Mouse (Mus musculus) kidney, postnatal 0 days (tissue): ENCODE data around the gene Ddn. TPM values are rescaled to one million over a fixed set of nuclear protein-coding genes. Genes with fewer than 3 reads are reported as not detected.
"Not testable (repeated sequence)": the region's sequence is repeated elsewhere in the genome, so short reads cannot be mapped to it uniquely, and the experiment has no call there.

Experiments
- ATAC-seq: fragments of 200-750 bp; cut with Nextera tagmentation; replicated peaks from 2 replicates; pipeline ENCODE4 v1.8.0; 2017; ENCODE audit warnings: low read depth, moderate number of reproducible peaks, moderate TSS enrichment, moderate library complexity; ENCODE audit not compliant: low FRiP score
- DNase-seq: peaks from one replicate; pipeline ENCODE4 v3.0.0-alpha.2; 2016; ENCODE audit warnings: low spot score
- H3K27ac ChIP-seq: fragments of 300-500 bp; sonication (generic); 2 replicates; pipeline ENCODE4 v1.5.1; 2014; ENCODE audit warnings: mild to moderate bottlenecking
- H3K27me3 ChIP-seq: fragments of 300-500 bp; sonication (generic); 2 replicates; pipeline ENCODE4 v1.6.1; 2014; ENCODE audit warnings: low read length, mixed read lengths; ENCODE audit not compliant: insufficient read depth
- H3K36me3 ChIP-seq: fragments of 300-500 bp; sonication (generic); 2 replicates; pipeline ENCODE4 v1.6.1; 2014; ENCODE audit warnings: low read length, mixed read lengths; ENCODE audit not compliant: insufficient read depth
- H3K4me1 ChIP-seq: fragments of 300-500 bp; sonication (generic); replicated peaks from 2 replicates; pipeline ENCODE4 v1.6.1; 2014; ENCODE audit warnings: antibody characterized with exemption, low read length, mixed read lengths; ENCODE audit not compliant: insufficient read depth
- H3K4me2 ChIP-seq: fragments of 300-500 bp; sonication (generic); 2 replicates; pipeline ENCODE4 v1.6.1; 2014; ENCODE audit warnings: mild to moderate bottlenecking, low read length, moderate library complexity, mixed read lengths
- H3K4me3 ChIP-seq: fragments of 300-500 bp; sonication (generic); replicated peaks from 2 replicates; pipeline ENCODE4 v1.5.1; 2014; ENCODE audit warnings: low read depth, low read length
- H3K9ac ChIP-seq: fragments of 300-500 bp; sonication (generic); 2 replicates; pipeline ENCODE4 v1.6.1; 2014; ENCODE audit warnings: low read depth, low read length
- H3K9me3 ChIP-seq: fragments of 300-500 bp; sonication (generic); replicated peaks from 2 replicates; pipeline ENCODE4 v1.6.1; 2016; ENCODE audit warnings: low read length, inconsistent platforms, mixed read lengths
- CTCF ChIP-seq: IDR thresholded peaks from 2 replicates; pipeline ENCODE4 v1.5.1; 2016; ENCODE audit warnings: antibody characterized with exemption, low read depth, mild to moderate bottlenecking, moderate library complexity
- WGBS: fragments of 180-500 bp; shearing (Covaris S2); extraction: QIAGEN DNeasy Blood & Tissue Kit; methylation state at CpG from one replicate; pipeline ENCODE4 v1.1.7; 2014; 5-methylcytosine and 5-hydroxymethylcytosine counted together
- polyA plus RNA-seq: library from polyadenylated mRNA; unstranded; fragments of >200 nt; fragmentation: Nextera tagmentation; extraction: Ambion mirVana; gene quantifications from 2 replicates; pipeline ENCODE4 v1.2.1, GENCODE M21; 2015

The Ddn gene
- polyA plus RNA-seq, 1 experiment from 2014 or later, result 6.1 TPM

DNA sequence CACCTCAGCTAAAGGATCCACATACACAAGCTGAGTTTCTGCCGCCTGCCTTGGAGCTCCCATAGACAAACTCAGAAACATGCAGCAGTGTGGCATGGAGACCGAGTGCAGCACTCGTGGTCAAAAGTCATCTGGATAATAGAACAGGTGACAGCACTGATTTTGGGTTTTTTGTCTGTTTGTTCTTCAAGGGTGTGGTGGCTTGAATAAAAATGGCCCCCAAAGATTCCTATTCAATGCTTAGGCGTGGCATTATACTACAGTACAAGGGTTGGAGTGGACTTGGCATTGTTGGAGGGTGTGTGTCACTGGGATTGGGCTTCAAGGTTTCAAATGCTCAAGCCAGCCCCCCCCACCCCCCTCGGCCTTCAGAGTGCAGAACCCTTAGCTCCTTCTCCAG is 12.9 kb upstream of the Ddn start:
- ATAC-seq (no peak), DNase-seq (no peak)
- no peaks in the 10 kb centered on the region for H3K27me3 ChIP-seq
- no peak overlapping the region for H3K4me3 ChIP-seq
- H3K4me2 ChIP-seq, result no peak overlapping the region
- TF ChIP-seq CTCF, result no peak
- no peaks in the 10 kb centered on the region for H3K4me1 ChIP-seq
- no peaks in the 10 kb centered on the region for H3K9me3 ChIP-seq
- H3K36me3 ChIP-seq, result peaks cover 27% of the 10 kb centered on the region
- no peak overlapping the region for H3K9ac ChIP-seq
- no peak overlapping the region for H3K27ac ChIP-seq
- 92% methylated on average over 5 of the region's 5 CpGs for WGBS

DNA sequence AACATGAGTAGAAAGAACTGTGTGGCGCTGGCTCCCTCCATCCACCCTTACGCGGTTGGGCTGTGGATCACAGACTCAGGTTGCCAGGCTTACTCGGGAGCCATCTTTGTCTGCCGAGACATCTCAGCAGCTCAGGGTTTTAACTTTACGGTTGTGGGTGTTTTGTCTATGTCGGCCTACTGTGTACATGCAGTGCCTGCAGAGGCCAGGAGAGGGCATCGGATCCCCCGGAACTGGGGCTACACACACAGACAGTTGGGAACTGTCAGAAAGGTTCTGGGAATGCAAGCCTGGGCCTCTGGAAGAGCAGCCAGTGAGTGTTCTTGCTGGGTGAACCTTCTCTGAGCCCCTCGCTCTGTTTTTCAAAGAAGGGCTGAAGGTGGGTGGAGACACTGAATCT is 12.1 kb upstream of the Ddn start:
- H3K36me3 ChIP-seq, result peaks cover 27% of the 10 kb centered on the region
- DNase-seq (no peak), ATAC-seq (no peak)
- no peak overlapping the region for H3K4me2 ChIP-seq
- H3K4me1 ChIP-seq, result no peaks in the 10 kb centered on the region
- H3K27me3 ChIP-seq, result no peaks in the 10 kb centered on the region
- TF ChIP-seq CTCF, result peak; percentile 41; the same call in 1 of the 2 replicates
- no peaks in the 10 kb centered on the region for H3K9me3 ChIP-seq
- H3K9ac ChIP-seq, result no peak overlapping the region
- no peak overlapping the region for H3K27ac ChIP-seq
- WGBS, result 45% methylated on average over 10 of the region's 10 CpGs
- H3K4me3 ChIP-seq, result no peak overlapping the region

DNA sequence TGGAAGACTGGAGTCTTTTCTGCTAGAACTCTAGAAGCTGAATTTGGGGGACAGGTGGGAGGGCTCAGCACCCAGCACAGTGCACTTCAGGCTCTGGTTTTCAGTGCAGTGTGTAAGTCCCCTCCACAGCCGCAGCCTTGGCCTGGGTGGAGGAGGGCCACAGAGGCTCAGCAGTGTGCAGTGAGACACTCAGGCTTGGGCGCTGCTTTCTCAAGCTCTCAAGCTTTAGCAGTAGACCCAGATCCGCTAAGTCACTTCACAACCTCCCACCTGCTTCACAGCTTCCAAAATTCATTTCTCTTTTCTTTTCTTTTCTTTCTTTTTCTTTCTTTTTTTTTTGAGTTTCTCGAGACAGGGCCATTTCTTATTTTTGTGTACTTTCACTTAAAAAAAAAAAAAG is 11.6 kb upstream of the Ddn start:
- H3K9ac ChIP-seq, result no peak overlapping the region
- H3K4me2 ChIP-seq, result no peak overlapping the region
- TF ChIP-seq CTCF, result no peak
- no peak for DNase-seq
- H3K4me1 ChIP-seq, result no peaks in the 10 kb centered on the region
- H3K36me3 ChIP-seq, result peaks cover 27% of the 10 kb centered on the region
- no peaks in the 10 kb centered on the region for H3K27me3 ChIP-seq
- H3K9me3 ChIP-seq, result no peaks in the 10 kb centered on the region
- ATAC-seq, result no peak
- WGBS, result 94% methylated on average over 4 of the region's 4 CpGs
- H3K27ac ChIP-seq, result no peak overlapping the region
- no peak overlapping the region for H3K4me3 ChIP-seq

DNA sequence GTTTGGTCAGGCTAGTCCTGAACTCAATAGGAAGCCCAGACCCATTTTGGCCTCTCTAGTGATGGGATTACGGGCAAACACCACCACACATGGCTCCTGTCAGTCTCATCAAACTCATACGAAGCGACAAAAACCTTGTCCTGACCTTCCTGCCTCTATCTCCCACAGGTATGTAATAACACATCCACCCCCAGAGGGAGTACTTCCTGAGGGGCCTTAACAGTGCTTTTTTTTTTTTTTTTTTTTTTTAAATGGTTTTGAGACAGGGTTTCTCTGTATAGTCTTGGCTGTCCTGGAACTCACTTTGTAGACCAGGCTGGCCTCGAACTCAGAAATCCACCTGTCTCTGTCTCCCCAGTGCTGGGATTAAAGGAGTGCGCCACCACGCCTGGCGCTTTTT is 8.9 kb upstream of the Ddn start:
- Histone ChIP-seq H3K27me3 (no peaks in the 10 kb centered on the region), H3K27ac (no peak overlapping the region), H3K4me2 (no peak overlapping the region), H3K4me1 (no peaks in the 10 kb centered on the region), H3K9ac (no peak overlapping the region), H3K4me3 (no peak overlapping the region), H3K9me3 (no peaks in the 10 kb centered on the region), H3K36me3 (peaks cover 37% of the 10 kb centered on the region)
- ATAC-seq, result no peak
- 87% methylated on average over 7 of the region's 7 CpGs for WGBS
- DNase-seq, result no peak
- no peak for TF ChIP-seq CTCF

DNA sequence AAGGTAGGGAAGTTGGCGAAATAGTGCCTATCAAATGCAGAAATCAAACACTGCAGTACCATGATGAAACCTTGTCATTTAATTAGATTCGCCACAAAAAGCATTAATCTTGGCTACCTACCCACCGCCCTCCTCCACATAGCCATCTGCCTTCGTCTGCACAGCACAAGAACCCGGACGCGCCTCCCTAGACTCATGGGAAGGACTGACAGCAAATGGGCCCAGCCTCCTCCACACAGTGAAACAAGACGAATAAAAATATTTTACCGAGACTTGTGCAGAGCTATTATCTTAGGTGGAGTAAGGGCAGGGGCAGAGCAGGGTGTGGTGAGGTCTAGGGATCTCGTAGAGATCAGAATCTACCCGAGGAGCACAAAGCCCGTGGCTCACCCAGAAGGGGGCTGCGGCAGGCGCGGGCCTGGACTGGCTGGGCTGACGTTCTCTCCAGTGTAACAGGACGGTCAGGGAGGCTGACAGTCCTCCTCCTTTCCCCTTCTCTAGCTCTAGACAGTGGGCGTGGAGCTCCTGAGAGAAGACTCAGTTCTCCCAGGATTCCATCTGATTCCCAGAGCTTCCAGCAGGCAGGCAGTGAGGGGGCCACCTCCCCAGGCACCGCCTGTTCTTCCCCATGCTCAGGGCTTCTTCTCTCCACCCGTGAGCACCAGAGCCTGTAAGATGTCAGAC is 3.6 kb upstream of the Ddn start:
- Histone ChIP-seq H3K4me1 (peaks cover 10% of the 10 kb centered on the region), H3K27ac (no peak overlapping the region), H3K4me2 (no peak overlapping the region), H3K27me3 (peaks cover 21% of the 10 kb centered on the region), H3K4me3 (no peak overlapping the region), H3K36me3 (peaks cover 29% of the 10 kb centered on the region), H3K9me3 (no peaks in the 10 kb centered on the region), H3K9ac (no peak overlapping the region)
- no peak for TF ChIP-seq CTCF
- 82% methylated on average over 20 of the region's 20 CpGs for WGBS
- ATAC-seq (no peak), DNase-seq (no peak)

DNA sequence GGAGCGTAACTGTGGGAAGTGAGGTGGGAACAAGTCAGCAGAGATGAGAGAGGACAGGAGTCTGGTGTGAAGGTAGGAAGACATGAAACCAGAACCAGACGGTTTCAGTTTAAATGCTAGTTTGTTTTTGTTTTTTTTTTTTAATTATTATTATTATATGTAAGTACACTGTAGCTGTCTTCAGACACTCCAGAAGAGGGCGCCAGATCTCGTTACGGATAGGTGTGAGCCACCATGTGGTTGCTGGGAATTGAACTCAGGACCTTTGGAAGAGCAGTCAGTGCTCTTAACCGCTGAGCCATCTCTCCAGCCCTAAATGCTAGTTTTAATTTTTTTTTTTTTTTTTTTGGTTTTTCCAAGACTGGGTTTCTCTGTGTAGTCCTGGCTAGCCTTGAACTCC is 922 bp upstream of the Ddn start:
- not testable (repeated sequence) for DNase-seq, H3K9ac ChIP-seq, ATAC-seq, H3K4me3 ChIP-seq, H3K27ac ChIP-seq, H3K4me2 ChIP-seq, H3K9me3 ChIP-seq
- WGBS, result 73% methylated on average over 6 of the region's 6 CpGs
- Histone ChIP-seq H3K4me1 (peaks cover 21% of the 10 kb centered on the region), H3K27me3 (peaks cover 44% of the 10 kb centered on the region), H3K36me3 (peaks cover 24% of the 10 kb centered on the region)
- TF ChIP-seq CTCF, result peak; percentile 37; the same call in 1 of the 2 replicates
